Mouse (Mus musculus) gastrocnemius, postnatal 4 days (tissue): ENCODE data around the gene Smtnl1. TPM values are rescaled to one million over a fixed set of nuclear protein-coding genes. Genes with fewer than 3 reads are reported as not detected.

ENCODE experiments used
- DNase-seq, 2 experiments: peaks; one replicate each; pipeline ENCODE4 v3.0.0; 2021 to 2022; ENCODE audit warnings: low spot score in 2 of 2, mixed read lengths in 2 of 2
- long read RNA-seq, 2 experiments: library from polyadenylated mRNA; stranded (forward); transcript quantifications; one replicate each; pipeline ENCODE4 v2.0.0; 2021
- total RNA-seq, 2 experiments: library from RNA; stranded (reverse); gene quantifications; 2 replicates each; pipeline ENCODE4 v1.2.3; 2021

Smtnl1 gene
- 10 to 100 TPM; 57.0 to 70.9 TPM for total RNA-seq
- long read RNA-seq, experiment 1, transcript Smtnl1-201 (8 exons, 1,761 nt) = major isoform, 132 of 152 reads
- long read RNA-seq, experiment 1, partial matches to known transcripts = 9 of 152 reads
- long read RNA-seq, experiment 1, other reads (novel, unspliced or antisense) = 11 of 152 reads
- long read RNA-seq, experiment 2, transcript Smtnl1-201 (8 exons, 1,761 nt) = major isoform, 98 of 107 reads
- long read RNA-seq, experiment 2, partial matches to known transcripts = 5 of 107 reads
- long read RNA-seq, experiment 2, other reads (novel, unspliced or antisense) = 4 of 107 reads

DNA sequence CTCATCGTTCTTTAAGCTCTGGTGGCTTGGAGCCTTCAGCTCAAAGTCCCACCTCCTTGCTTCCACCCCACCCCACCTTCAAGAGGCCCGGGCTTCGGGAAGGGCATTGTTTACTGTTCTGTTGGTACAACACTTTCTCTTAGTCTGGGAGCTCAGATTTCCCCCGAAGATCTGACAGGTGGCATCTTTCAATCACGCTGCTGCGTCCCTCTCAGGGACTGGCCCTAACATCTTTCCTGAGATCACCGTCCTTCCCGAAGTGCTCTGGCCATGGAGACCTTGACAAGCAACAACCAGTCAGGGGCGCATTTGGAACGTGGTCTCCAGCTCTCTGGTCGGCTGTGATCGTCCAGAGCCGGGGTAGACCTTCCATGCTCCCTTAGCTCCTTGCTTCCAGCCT, at the start of gene Smtnl1:
Gene Smtnl1 (minus strand): TSS at position 101 of the 400 bp plus-strand sequence.
- DNase-seq = no peak

DNA sequence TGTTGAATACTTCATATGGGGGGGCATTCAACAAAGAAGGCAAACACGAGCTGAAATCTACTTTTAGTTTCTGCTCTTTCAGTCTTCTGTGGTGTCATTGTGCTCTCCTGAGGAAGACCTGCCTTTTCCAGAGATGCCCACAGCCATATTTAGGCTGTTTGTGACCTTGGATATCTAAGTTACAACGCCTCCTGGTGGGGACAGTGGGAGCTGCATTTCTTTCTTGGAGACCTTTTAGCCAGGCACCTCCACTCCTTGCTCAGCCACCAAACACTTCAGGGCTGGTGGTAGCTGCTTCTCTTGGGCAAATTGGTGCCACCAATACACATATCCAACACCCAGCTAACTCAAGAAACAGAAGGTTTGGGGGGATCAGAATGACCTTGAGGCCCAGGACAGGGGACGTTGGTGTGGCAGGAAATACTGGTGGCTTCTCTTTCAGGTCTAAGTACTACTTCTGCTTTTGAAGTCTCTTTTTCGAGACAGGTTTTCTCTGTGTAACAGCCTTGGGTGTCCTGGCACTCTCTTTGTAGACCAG, 48.2 kb upstream of the Smtnl1 start:
- no peak for DNase-seq

DNA sequence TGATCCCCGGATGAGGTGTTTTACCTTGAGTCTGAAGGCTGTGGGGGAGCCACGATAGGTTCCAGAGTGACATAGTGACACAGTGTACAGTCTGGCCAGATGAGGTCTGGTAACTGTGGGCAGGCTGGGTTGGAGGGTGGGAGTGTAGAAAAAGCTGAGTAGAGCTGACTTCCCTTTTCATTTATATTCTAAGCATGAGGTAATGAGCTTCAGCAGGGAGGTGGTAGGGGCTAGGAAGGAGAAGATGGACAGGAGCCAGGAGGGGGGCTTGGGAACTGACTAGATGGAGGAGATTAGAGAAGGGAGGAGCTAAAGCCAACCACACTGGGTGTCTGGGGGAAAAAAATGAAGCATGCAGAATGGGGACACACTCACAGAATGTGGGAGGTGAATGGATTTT, 46.5 kb upstream of the Smtnl1 start:
- DNase-seq = no peak

DNA sequence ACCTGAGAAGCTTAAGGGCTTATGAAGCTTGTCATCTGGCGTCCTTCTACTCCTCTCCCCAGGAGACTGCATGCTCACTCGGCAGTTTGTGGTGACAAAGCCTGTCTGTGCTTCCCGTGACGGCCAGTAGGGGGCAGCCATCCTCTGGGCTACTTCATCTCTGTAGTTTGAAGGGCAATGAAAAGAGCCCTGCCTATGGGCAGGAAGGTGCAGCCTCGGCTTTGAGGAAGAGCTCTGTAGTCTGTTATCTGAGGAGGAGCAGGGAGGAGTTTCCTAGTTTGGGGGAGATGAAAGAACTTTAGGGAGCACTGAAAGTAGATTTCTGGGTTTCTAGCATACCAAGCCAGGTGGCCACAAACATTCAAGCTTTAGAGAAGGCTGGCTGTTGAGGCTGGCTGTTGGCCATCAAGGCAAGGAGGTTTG, 46.1 kb upstream of the Smtnl1 start:
- DNase-seq = peak in 1 of 2 experiments; percentile 63

DNA sequence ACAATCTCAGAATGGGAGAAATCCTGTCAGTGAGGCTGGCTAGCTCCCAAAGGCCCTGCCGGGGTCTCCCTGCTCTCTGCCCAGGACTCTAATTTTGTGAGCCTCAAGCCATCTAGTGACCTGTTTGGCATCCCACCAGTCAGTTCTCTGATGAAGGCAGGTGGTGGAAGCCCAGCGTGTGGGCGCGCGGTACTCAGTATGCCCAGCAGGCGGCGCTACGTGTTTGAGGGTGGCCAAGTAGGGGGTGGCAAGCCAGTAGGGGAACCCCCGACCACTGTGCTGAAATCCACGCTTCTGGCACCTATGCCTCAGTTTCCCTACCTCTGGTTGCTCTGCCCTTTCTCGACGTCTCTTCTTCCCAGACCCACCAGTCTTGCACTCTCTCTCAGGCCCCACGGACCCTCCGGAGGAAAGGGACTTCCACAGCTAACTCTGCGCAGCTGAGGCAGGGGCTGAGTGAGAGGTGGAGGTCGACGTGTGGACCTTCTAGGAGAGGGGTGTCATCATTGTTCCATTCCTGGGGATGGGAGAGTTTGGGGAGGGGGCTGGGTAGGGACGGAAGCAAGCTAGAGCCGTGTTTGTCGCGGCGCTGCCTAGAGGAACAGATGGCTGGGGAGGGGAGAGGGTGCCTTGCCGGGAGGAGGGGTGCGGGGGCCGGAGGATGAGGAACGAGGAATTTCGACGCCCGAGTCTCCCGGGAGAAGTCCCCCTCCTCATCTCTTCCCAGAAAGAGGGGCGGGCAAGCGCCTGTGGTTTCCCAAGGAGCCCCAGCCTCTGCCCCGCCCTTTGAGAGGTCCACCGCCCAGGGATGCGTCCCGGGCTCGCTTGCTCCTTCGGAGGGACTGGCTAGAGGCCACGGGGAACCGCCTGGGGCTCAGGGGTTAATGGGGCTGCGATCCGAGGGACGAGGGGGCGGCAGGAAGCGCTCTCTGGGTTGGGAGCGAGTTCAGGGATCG, 43.4 kb upstream of the Smtnl1 start:
- DNase-seq = peak in 1 of 2 experiments; percentile 59

DNA sequence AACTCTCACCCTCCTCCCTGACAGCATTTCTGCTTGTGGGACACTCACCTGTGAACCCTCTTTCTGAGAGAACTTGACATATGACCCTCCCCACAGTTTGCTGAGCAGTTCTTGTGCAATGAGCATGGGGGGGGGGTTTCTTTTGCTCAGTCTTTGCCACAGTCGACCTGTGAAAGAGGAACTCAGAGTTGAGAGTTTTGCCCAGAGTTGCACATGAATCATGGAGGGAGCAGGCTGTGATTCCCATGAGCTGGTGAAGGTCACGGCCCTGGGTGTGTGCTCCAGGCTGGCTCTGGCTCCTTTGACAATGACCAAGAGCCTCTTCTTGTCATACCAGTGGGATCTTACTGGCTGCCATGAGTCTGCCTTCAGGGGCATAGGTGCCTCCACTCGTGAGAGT, 39.8 kb upstream of the Smtnl1 start:
- DNase-seq = no peak

DNA sequence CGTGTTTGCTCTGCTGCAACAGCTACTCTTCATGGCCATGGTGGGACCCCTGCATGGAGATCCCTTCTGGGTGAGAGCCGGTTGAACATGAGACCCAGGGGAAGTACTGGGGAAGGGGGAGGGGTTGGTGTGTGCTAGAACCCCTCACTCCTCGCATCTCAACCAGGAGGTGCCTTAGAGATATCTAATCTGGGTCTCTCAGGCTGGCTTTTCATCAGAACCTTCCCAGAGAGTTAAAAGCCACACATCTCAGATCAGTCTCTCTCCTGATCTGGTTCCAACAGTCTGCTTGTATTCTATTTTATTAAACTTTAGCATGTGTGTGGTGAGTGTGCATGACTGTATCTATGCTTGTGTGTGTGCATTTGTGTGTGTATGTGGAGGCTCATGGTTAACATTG, 39.0 kb upstream of the Smtnl1 start:
- no peak for DNase-seq

DNA sequence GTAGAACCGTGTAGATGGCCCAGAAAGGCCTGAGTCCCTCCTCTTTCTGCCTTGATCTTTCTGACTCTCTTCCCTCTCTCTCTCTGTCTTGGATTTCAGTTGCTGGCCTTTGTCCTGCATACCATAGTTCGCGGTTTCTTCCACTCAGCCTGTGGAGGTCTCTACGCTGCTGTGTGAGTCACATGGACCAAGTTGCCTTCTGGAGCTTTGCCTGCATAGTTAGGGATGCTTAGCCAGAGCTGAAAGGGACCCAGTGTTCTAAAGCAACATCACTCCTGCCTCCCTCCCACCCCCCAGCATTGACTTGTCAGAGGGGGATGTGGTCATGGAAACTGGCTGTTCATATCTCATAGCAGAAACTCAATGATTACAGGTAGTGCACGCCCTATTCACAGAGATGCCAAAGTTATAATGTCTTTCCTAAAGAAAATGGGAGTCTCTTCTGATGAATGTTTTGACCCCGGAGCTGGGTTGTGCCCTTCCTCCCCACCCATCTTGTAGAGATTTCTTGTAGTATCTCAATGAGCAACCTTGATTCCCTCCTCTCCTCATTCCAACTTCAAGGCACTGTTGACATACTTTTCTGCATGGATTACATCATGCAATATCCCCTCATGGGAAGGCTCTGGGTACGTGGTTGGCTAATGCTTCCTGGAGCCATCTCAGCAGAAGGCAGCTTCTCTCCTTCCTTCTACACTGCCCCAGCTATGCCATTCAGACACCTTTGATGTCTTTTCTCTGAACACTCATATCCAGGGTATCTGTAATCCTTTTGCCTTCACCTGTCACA, 37.7 kb upstream of the Smtnl1 start:
- no peak for DNase-seq

DNA sequence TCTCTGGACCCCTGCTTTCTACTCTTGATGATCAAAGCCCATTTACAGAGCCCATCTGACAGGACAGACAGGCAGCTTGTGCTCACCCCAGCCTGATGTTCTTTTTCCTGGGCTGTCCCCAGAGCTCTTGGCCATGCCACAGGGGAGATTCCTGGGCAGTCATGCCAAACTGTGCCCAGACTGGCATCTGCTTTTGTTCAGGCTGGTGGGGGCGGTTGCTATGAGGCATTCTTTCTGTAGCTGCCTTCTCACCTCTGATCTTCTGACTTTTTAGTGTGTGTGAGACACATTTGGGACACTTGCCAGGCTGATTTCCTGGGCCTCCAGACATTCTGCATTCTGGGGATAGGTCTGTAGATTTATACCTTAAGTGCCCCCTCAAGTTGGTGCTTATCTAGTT, 36.1 kb upstream of the Smtnl1 start:
- no peak for DNase-seq

DNA sequence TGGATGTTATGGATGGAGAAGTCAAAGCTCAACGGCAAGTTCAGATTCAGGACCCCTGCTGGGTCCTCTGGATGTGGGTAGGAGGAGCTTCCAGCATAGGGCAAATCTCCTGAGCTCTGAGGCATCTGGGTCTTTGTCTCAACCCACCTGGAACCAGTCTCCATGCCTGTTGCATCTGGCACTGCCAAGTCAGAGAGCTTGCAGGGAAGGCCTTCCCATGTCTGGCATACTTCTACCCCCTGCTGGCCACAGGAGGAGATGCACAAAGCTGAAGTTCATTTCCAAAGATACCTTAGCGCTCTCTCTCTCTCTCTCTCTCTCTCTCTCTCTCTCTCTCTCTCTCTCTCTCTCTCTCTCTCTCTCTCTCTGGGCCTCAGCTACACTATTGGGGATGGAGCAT, 33.3 kb upstream of the Smtnl1 start:
- DNase-seq = peak in 1 of 2 experiments; percentile 53

DNA sequence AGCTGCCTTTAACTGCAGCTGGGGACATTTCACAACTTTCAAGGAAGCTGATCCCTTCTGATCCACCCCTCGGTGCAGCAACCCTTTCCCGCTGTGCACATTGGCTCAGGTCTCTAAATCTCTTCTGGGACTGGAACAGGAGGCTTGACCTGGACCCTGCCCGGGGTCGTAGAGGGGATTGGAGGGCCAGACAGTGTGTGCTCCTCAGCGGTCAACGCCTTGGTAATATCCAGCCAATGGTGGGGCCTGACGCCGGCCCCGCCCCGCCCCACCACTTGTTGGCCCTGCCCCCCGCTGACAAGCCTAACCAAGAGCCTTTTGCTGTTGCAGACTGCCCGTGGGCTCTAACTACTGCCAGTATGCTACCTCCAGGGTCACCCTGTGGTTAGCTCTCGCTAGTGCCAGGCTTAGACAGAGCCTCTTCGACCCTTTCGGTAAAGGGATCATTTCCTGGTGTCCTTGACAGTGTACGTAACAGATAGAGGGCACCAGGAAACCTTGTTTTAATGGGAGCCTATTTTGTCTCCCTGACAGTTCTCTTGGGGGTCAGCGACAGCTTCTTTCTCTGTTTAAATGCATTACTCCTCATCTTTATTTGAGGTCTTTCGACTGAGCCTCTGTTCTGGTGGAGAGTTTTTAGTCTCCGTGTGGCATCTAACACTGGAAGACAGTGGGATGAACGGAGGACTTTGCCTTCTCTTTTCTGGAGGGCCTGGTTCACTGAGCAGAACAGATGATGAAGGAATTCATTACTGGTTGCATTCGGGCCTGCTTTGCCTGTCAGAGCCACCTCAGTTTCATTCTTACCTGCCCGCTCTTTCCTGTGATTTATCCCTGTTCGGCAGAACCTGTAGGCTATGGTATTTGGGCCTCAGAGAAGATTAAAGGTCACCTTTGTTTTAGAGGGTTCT, 28.9 kb upstream of the Smtnl1 start:
- peak; percentile 65 to 76 for DNase-seq

DNA sequence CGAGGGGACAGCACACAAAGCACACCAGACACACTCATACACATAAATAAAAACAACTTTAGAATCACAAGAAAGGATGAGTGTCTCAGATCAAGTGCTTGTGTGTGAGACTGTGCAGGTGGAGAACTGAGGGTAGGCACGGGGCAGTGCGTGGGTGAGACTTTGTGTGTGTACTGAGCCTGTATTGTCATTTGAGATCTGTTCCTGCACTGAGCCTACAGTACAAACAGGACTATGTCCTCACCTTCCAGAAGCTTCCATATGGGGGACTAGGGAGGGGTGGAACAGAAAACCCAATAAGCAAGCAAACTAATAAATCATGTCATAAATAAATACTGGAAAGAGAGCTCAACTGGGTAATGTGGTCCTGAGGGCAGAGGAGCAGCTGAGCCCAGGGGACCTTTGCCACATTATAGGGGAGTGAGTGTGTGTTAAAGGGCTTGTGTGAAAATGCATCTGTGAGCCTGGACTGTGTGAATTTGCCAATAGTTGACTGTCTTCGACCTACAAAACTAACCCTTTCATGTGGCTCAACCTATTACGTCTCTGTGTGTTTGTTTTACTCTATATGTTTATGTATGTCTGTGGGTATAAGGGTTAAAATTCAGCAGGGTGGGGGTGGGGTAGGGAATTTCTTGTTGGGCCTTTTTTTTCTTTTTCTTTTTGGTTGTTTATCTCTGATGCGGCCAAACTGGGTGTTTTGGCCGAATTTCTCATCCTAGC, 28.1 kb upstream of the Smtnl1 start:
- no peak for DNase-seq

DNA sequence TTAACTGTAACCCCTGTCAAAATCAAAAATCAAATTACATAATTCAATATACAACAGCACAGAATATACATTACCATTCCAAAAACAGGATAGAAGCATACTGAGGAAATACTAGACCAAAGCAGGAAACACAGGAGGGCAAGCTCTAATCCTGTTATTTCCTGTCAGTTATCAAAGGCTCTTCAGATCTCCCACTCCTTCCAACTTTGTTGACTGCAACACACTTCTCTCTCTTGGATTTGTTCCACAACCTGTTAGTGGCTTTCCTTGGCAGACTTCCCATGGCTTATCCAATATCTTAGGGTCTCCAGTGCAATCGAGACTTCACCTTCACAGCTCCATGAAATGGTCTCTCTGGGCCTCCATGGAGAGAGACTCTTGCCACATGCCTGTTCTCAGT, 22.8 kb upstream of the Smtnl1 start:
- DNase-seq = no peak

DNA sequence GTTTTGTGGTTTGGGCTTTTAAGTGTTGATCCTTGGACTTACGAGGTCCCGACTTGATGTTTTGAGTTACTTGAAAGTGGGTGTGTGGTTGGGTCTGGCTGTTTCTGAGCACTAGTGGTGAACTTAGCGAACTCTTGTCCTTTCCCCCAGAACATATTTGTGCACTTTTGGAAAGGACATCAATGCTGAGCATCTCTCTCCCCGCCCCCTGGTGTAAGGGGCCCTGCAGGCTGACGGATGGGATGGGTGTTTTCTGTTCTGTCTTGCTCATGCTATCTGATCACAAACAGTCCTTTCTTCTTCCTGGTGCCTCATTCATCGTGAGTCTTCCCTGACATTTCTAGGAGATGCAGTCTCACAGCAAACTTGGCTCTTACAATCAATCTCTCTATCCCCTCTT, 21.2 kb upstream of the Smtnl1 start:
- DNase-seq = no peak

DNA sequence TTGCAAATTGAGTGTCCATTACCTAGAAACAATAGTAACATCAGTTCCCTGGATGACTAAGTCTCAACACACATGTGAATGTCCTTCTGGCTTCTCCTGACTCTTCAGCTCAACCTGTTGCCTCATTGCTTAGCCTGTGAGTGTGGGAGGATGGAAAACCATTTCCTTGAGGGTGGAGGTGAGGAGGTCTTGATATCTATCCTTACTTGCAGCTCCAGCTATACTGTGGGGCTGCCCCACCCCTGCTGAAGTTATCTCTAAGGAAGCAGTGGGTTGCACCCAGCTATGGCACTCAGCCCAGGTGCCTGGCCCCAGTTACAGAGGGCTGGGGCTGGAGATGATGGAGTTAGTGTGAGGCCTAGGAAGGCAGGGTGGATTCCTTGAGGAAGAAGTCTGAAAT, 19.5 kb upstream of the Smtnl1 start:
- DNase-seq = no peak

DNA sequence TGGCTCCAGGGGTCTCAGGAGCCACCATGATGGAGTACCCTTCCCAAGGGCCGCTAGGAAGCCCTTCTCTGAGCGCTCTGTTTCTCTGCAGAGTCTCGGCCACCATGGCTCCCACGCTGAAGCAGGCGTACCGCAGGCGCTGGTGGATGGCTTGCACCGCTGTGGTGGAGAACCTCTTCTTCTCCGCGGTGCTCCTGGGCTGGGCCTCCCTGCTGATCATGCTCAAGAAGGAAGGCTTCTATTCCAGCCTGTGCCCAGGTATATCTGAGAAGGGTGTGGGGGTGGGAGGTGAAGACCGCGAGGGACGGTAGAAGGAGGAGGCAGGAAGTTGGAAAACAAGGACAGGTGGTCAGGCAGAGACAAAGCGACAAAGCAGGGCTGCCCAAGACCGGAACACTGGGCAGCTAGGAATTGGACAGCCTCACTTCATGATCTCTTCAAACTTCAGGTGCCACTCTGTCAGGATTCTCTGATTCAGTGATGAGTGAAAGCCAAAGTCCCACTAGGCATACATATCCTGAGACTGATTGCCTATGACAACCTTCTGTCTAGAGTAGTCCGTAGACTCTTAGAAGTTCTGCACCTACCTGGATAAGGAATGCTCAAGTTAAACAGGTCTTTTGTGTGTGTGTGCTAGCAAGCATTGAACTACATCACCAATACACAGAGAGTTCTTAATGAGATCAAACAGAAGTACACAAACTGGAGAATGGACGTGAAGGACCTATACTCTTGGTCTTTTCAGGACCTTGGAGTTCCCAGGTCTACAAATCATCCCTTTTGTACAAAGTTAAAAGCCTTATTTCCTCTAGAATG, 18.5 kb upstream of the Smtnl1 start:
- no peak for DNase-seq

DNA sequence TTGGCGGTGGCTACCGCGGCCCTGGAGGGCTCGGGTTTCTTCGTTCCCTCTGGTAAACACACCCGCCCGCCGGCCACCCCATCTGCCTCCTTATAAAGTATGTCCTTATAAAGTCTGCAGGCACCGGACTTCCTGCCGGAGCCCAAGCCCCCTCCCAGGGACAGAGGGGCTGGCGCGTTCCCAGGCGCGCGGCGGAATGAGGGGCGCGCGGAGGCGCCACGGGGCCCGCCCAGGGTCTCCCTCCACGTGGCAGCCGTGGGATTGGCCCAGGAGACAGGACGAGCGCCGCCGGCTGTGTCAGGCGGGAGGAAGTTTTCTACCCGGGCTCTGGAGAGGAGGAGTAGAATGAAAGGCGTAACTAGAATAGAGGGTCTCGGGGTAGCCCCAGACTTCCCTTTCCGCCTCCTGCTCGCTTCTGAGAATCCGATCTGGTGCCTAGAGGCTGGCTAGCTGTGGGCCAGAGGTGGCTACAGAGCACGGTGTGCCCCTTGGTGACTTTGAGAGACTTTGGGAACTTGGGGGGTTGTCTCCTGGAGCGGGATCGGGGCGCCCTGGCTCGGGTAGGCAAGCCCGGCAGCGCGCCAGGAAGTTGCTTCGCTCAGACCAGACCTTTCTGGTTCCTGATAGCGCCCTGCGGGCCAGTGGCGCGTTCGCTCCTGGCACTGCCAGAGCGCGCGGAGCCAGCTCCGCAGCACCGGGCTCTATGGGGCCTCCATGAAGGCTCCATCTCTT, 17.7 kb upstream of the Smtnl1 start:
- peak; percentile 64 to 80 for DNase-seq
